Mouse (Mus musculus): ENCODE results near the gene Clec1b. TPM values are rescaled to one million over a fixed set of nuclear protein-coding genes. Genes with fewer than 3 reads are reported as not detected.

Clec1b gene
- total and polyA plus RNA-seq, 3 experiments = 1.5 to 5.7 (median 2.8) TPM

- no peak overlapping the region for H3K27ac ChIP-seq
- no peak overlapping the region for H3K4me3 ChIP-seq
- peaks cover 11% of the 10 kb centered on the region for H3K4me1 ChIP-seq (ENCODE audit: control insufficient read depth, insufficient read depth, low read length)
- no peak for DNase-seq
- intact Hi-C loops (cut with DNase I) = loop anchor here (2.0 kb wide), 2 partner anchors 14 to 28 kb away; partner anchors contain the start of gene Clec9a
- peaks cover 4% of the 10 kb centered on the region; the same call in 1 of the 2 replicates for H3K36me3 ChIP-seq (ENCODE audit: control insufficient read depth, insufficient read depth, low read length)
- TF ChIP-seq POLR2A (IDR thresholded peaks at IDR 0.05; ENCODE audit: insufficient read depth, low read depth, low read length) = no peak
- TF ChIP-seq EP300 (IDR thresholded peaks at IDR 0.05; ENCODE audit: insufficient read depth, low read depth, low read length) = no peak
- no peak for TF ChIP-seq CTCF (IDR thresholded peaks at IDR 0.05)
- H3K79me2 ChIP-seq (replicated peaks; ENCODE audit: control insufficient read depth, insufficient read depth, low read length) = no peaks in the 10 kb centered on the region
- WGBS = 81% methylated on average over 3 of the region's 3 CpGs
- no peak overlapping the region for H3K9ac ChIP-seq (ENCODE audit: low read depth, low read length)
- no peaks in the 10 kb centered on the region for H3K27me3 ChIP-seq (ENCODE audit: control insufficient read depth, insufficient read depth, low read length)
These were observed 25.2 kb downstream of the Clec1b start for GRCm38 (mm10) chr6:129422311-129422710.

GRCm38 (mm10) chr6:129423040-129423733, 26.1 kb downstream of the Clec1b start:
- Histone ChIP-seq H3K9ac (ENCODE audit: low read depth, low read length) (no peak overlapping the region), H3K36me3 (ENCODE audit: control insufficient read depth, insufficient read depth, low read length) (peaks cover 4% of the 10 kb centered on the region), H3K27ac (peak overlapping the region; percentile 44), H3K4me1 (ENCODE audit: control insufficient read depth, insufficient read depth, low read length) (peaks cover 11% of the 10 kb centered on the region), H3K27me3 (ENCODE audit: control insufficient read depth, insufficient read depth, low read length) (no peaks in the 10 kb centered on the region), H3K4me3 (no peak overlapping the region), H3K79me2 (replicated peaks; ENCODE audit: control insufficient read depth, insufficient read depth, low read length) (no peaks in the 10 kb centered on the region)
- intact Hi-C loops (cut with DNase I) = loop anchor here (2.0 kb wide), 2 partner anchors 14 to 28 kb away; partner anchors contain the start of gene Clec9a
- WGBS = 52% methylated on average over 4 of the region's 4 CpGs
- peak; percentile 25 to 37 for DNase-seq
- TF ChIP-seq EP300 (IDR thresholded peaks at IDR 0.05; ENCODE audit: insufficient read depth, low read depth, low read length) (no peak), CTCF (IDR thresholded peaks at IDR 0.05) (no peak), POLR2A (IDR thresholded peaks at IDR 0.05; ENCODE audit: insufficient read depth, low read depth, low read length) (no peak)

- Histone ChIP-seq H3K36me3 (ENCODE audit: control insufficient read depth, insufficient read depth, low read length) (peaks cover 4% of the 10 kb centered on the region), H3K4me1 (ENCODE audit: control insufficient read depth, insufficient read depth, low read length) (peaks cover 11% of the 10 kb centered on the region), H3K4me3 (no peak overlapping the region), H3K27ac (peak overlapping the region; percentile 44), H3K79me2 (replicated peaks; ENCODE audit: control insufficient read depth, insufficient read depth, low read length) (no peaks in the 10 kb centered on the region), H3K9ac (ENCODE audit: low read depth, low read length) (no peak overlapping the region), H3K27me3 (ENCODE audit: control insufficient read depth, insufficient read depth, low read length) (no peaks in the 10 kb centered on the region)
- 0 out of 2 replicates have a peak, but pooled peaks have one; percentile 99 for TF ChIP-seq CTCF (IDR thresholded peaks at IDR 0.05)
- no peak for TF ChIP-seq POLR2A (IDR thresholded peaks at IDR 0.05; ENCODE audit: insufficient read depth, low read depth, low read length)
- WGBS = 16% methylated on average over 1 of the region's 1 CpGs
- DNase-seq = peak; percentile 79 to 88
- intact Hi-C loops (cut with DNase I) = loop anchor here (2.0 kb wide), 2 partner anchors 15 to 29 kb away; partner anchors contain the start of gene Clec9a
These were observed 26.6 kb downstream of the Clec1b start for GRCm38 (mm10) chr6:129423734-129424072.

GRCm38 (mm10) chr6:129425217-129425616, 28.1 kb downstream of the Clec1b start:
- intact Hi-C loops (cut with DNase I) = no loop called here
- no peak overlapping the region for H3K9ac ChIP-seq (ENCODE audit: low read depth, low read length)
- H3K4me3 ChIP-seq = no peak overlapping the region
- WGBS = 47% methylated on average over 5 of the region's 5 CpGs
- H3K27me3 ChIP-seq (ENCODE audit: control insufficient read depth, insufficient read depth, low read length) = no peaks in the 10 kb centered on the region
- H3K27ac ChIP-seq = peak overlapping the region; percentile 78
- peaks cover 11% of the 10 kb centered on the region for H3K4me1 ChIP-seq (ENCODE audit: control insufficient read depth, insufficient read depth, low read length)
- peaks cover 4% of the 10 kb centered on the region for H3K36me3 ChIP-seq (ENCODE audit: control insufficient read depth, insufficient read depth, low read length)
- TF ChIP-seq CTCF (IDR thresholded peaks at IDR 0.05) = peak; percentile 40
- no peak for TF ChIP-seq EP300 (IDR thresholded peaks at IDR 0.05; ENCODE audit: insufficient read depth, low read depth, low read length)
- no peaks in the 10 kb centered on the region for H3K79me2 ChIP-seq (replicated peaks; ENCODE audit: control insufficient read depth, insufficient read depth, low read length)
- DNase-seq = no peak

- Histone ChIP-seq H3K9ac (ENCODE audit: low read depth, low read length) (no peak overlapping the region), H3K79me2 (replicated peaks; ENCODE audit: control insufficient read depth, insufficient read depth, low read length) (no peaks in the 10 kb centered on the region), H3K4me1 (ENCODE audit: control insufficient read depth, insufficient read depth, low read length) (peaks cover 11% of the 10 kb centered on the region), H3K4me3 (no peak overlapping the region), H3K27ac (peak overlapping the region; percentile 79), H3K27me3 (ENCODE audit: control insufficient read depth, insufficient read depth, low read length) (no peaks in the 10 kb centered on the region), H3K36me3 (ENCODE audit: control insufficient read depth, insufficient read depth, low read length) (peaks cover 4% of the 10 kb centered on the region)
- no peak for TF ChIP-seq CTCF (IDR thresholded peaks at IDR 0.05)
- TF ChIP-seq EP300 (IDR thresholded peaks at IDR 0.05; ENCODE audit: insufficient read depth, low read depth, low read length) = peak; percentile 99
- peak; percentile 74; the same call in 1 of the 2 replicates for TF ChIP-seq POLR2A (IDR thresholded peaks at IDR 0.05; ENCODE audit: insufficient read depth, low read depth, low read length)
- DNase-seq = peak; percentile 33 to 53
- 24% methylated on average over 5 of the region's 5 CpGs for WGBS
- intact Hi-C loops (cut with DNase I) = loop anchor here (1.0 kb wide), 1 partner anchor 23 kb away; no protein-coding TSS in a partner anchor
These were observed 28.7 kb downstream of the Clec1b start for GRCm38 (mm10) chr6:129425812-129426211.

- H3K36me3 ChIP-seq (ENCODE audit: control insufficient read depth, insufficient read depth, low read length) = peaks cover 4% of the 10 kb centered on the region
- peaks cover 11% of the 10 kb centered on the region for H3K4me1 ChIP-seq (ENCODE audit: control insufficient read depth, insufficient read depth, low read length)
- intact Hi-C loops (cut with DNase I) = no loop called here
- H3K27ac ChIP-seq = peak overlapping the region; percentile 79
- no peaks in the 10 kb centered on the region for H3K27me3 ChIP-seq (ENCODE audit: control insufficient read depth, insufficient read depth, low read length)
- H3K9ac ChIP-seq (ENCODE audit: low read depth, low read length) = no peak overlapping the region
- DNase-seq = no peak
- H3K79me2 ChIP-seq (replicated peaks; ENCODE audit: control insufficient read depth, insufficient read depth, low read length) = no peaks in the 10 kb centered on the region
- no peak for TF ChIP-seq CTCF (IDR thresholded peaks at IDR 0.05)
- TF ChIP-seq EP300 (IDR thresholded peaks at IDR 0.05; ENCODE audit: insufficient read depth, low read depth, low read length) = no peak
- no peak for TF ChIP-seq POLR2A (IDR thresholded peaks at IDR 0.05; ENCODE audit: insufficient read depth, low read depth, low read length)
- H3K4me3 ChIP-seq = no peak overlapping the region
- 64% methylated on average over 4 of the region's 4 CpGs for WGBS
These were observed 30.2 kb downstream of the Clec1b start for GRCm38 (mm10) chr6:129427281-129427680.

All from heart, adult 2 months (tissue).